Mouse (Mus musculus): ENCODE measurements around the gene Ppfia4. TPM values are rescaled to one million over a fixed set of nuclear protein-coding genes. Genes with fewer than 3 reads are reported as not detected.

Gene Ppfia4
- total and polyA plus RNA-seq, 3 experiments = 0.30 to 5.4 (median 1.8) TPM

DNA sequence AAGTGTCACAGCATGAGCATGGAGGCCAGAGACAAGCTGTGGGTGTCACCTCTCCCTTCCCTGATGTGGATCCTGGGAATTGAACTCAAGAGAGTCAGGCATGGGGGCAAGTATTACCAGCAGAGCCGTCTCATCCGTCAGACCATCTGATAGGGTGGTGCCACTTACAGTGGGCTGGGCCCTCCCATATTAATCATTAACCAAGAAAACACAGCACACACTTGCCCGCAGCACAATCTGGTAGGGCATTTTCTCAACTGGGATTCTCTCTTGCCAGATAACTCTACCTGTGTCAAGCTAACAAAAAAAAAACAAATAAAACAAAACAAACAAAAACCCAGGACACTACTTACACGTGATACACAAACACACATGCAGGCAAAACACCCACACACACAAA lies 24.7 kb upstream of the Ppfia4 start:
- Histone ChIP-seq H3K4me1 (ENCODE audit: control insufficient read depth in 1 of 2, insufficient read depth in 2 of 2) (peaks cover 2 to 13% of the 10 kb centered on the region in 2 experiments; a peak in 3 of 4 replicates), H3K79me2 (replicated peaks; ENCODE audit: control insufficient read depth, extremely low read depth, insufficient read depth, poor library complexity, severe bottlenecking) (peaks cover 28% of the 10 kb centered on the region), H3K9me3 (replicated peaks; ENCODE audit: low read length) (no peaks in the 10 kb centered on the region), H3K4me3 (replicated peaks in 1 of 3; ENCODE audit: low read depth in 2 of 3, low read length in 2 of 3, poor library complexity in 1 of 3) (no peak overlapping the region), H3K4me2 (ENCODE audit: insufficient read depth, low read depth, poor library complexity, severe bottlenecking) (no peak overlapping the region), H3K27ac (ENCODE audit: insufficient read depth, low read depth) (no peak overlapping the region), H3K36me3 (replicated peaks in 1 of 2; ENCODE audit: control insufficient read depth in 1 of 2, insufficient read depth in 1 of 2, low read length in 1 of 2) (peaks cover 50 to 74% of the 10 kb centered on the region in 2 experiments), H3K27me3 (replicated peaks) (no peaks in the 10 kb centered on the region), H3K9ac (ENCODE audit: insufficient read depth, low read depth) (no peak overlapping the region)
- no peak for DNase-seq (ENCODE audit: extremely low read depth)
- no peak for TF ChIP-seq JUN (IDR thresholded peaks at IDR 0.05; ENCODE audit: insufficient read depth, low read depth, low read length)
- TF ChIP-seq ZNF384 (IDR thresholded peaks at IDR 0.05; ENCODE audit: low read depth, low read length) = no peak
- TF ChIP-seq NRF1 (IDR thresholded peaks at IDR 0.05; ENCODE audit: low read depth, low read length) = no peak
- TF ChIP-seq ZMIZ1 (IDR thresholded peaks at IDR 0.05; ENCODE audit: low read depth, low read length) = no peak
- TF ChIP-seq EP300 (IDR thresholded peaks at IDR 0.05; ENCODE audit: low read length) = no peak
- no peak for TF ChIP-seq ELF1 (IDR thresholded peaks at IDR 0.05; ENCODE audit: low read depth, low read length)
- no peak for TF ChIP-seq TBP (conservative IDR thresholded peaks at IDR 0.05; ENCODE audit: low read depth, low read length)
- no peak for TF ChIP-seq POLR2A (IDR thresholded peaks at IDR 0.05; ENCODE audit: low read depth, low read length)
- no peak for TF ChIP-seq CTCF (conservative IDR thresholded peaks at IDR 0.05 in 1 of 2, IDR thresholded peaks at IDR 0.05 in 1 of 2; ENCODE audit: low read depth in 2 of 2, low read length in 2 of 2)
- TF ChIP-seq HCFC1 (IDR thresholded peaks at IDR 0.05; ENCODE audit: low read depth, low read length) = no peak
- in situ Hi-C loops (cut with MboI; ENCODE audit: low pct_ligation_motif_present, low pct_unique_long_range_greater_than_20kb, low sequenced_read_pairs) (no loop called here), dilution Hi-C loops (cut with MboI; ENCODE audit: extremely low pct_ligation_motif_present, extremely low pct_unique_long_range_greater_than_20kb, low sequenced_read_pairs) (no loop called here)

DNA sequence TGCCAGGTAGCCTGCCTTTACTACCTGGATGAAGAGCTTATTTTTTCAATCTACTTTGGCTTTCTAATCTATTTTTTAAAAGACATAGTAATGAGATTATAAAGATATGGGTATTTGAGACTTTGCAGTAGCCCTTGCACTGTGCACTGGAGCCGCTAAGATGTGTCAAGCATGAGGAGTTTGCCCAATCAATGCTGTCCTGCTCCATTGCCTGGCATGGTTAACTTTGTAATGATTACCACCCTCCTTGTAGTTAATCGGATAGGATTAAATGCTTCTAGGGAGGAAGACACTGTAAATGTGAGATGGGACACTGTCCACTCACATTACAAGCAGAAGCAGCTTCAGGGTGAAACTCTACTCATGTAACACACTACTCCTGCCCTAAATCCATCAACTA lies 20.6 kb upstream of the Ppfia4 start:
- no peak overlapping the region for H3K9ac ChIP-seq (ENCODE audit: insufficient read depth, low read depth)
- DNase-seq (ENCODE audit: extremely low read depth) = no peak
- no peaks in the 10 kb centered on the region for H3K4me1 ChIP-seq (ENCODE audit: control insufficient read depth in 1 of 2, insufficient read depth in 2 of 2)
- dilution Hi-C loops (cut with MboI; ENCODE audit: extremely low pct_ligation_motif_present, extremely low pct_unique_long_range_greater_than_20kb, low sequenced_read_pairs) (no loop called here), in situ Hi-C loops (cut with MboI; ENCODE audit: low pct_ligation_motif_present, low pct_unique_long_range_greater_than_20kb, low sequenced_read_pairs) (no loop called here)
- H3K27me3 ChIP-seq (replicated peaks) = no peaks in the 10 kb centered on the region
- H3K27ac ChIP-seq (ENCODE audit: insufficient read depth, low read depth) = no peak overlapping the region
- H3K36me3 ChIP-seq (replicated peaks in 1 of 2; ENCODE audit: control insufficient read depth in 1 of 2, insufficient read depth in 1 of 2, low read length in 1 of 2) = peaks cover 69 to 90% of the 10 kb centered on the region in 2 experiments
- H3K9me3 ChIP-seq (replicated peaks; ENCODE audit: low read length) = no peaks in the 10 kb centered on the region
- no peak overlapping the region for H3K4me2 ChIP-seq (ENCODE audit: insufficient read depth, low read depth, poor library complexity, severe bottlenecking)
- H3K79me2 ChIP-seq (replicated peaks; ENCODE audit: control insufficient read depth, extremely low read depth, insufficient read depth, poor library complexity, severe bottlenecking) = peaks cover 4% of the 10 kb centered on the region
- TF ChIP-seq BHLHE40 (IDR thresholded peaks at IDR 0.05; ENCODE audit: low read depth, low read length) (no peak), RCOR1 (conservative IDR thresholded peaks at IDR 0.05; ENCODE audit: low read depth, low read length) (no peak), MYC (IDR thresholded peaks at IDR 0.05; ENCODE audit: low read depth, low read length) (no peak), CTCF (conservative IDR thresholded peaks at IDR 0.05 in 1 of 2, IDR thresholded peaks at IDR 0.05 in 1 of 2; ENCODE audit: low read depth in 2 of 2, low read length in 2 of 2) (no peak), SIN3A (IDR thresholded peaks at IDR 0.05; ENCODE audit: low read length) (no peak), IRF4 (IDR thresholded peaks at IDR 0.05; ENCODE audit: low read depth, low read length) (no peak), POLR2AphosphoS2 (IDR thresholded peaks at IDR 0.05; ENCODE audit: low read depth, low read length) (no peak), CHD1 (IDR thresholded peaks at IDR 0.05; ENCODE audit: low read depth, low read length) (no peak), MXI1 (IDR thresholded peaks at IDR 0.05; ENCODE audit: low read depth, low read length) (no peak), ELF1 (IDR thresholded peaks at IDR 0.05; ENCODE audit: low read depth, low read length) (no peak), MAX (IDR thresholded peaks at IDR 0.05; ENCODE audit: low read length) (no peak), HCFC1 (IDR thresholded peaks at IDR 0.05; ENCODE audit: low read depth, low read length) (no peak), UBTF (IDR thresholded peaks at IDR 0.05; ENCODE audit: low read depth, low read length) (no peak), SMC3 (IDR thresholded peaks at IDR 0.05; ENCODE audit: low read depth, low read length) (no peak), ETS1 (conservative IDR thresholded peaks at IDR 0.05; ENCODE audit: low read depth, low read length) (no peak), TCF12 (IDR thresholded peaks at IDR 0.05; ENCODE audit: low read depth, low read length) (no peak)
- no peak overlapping the region for H3K4me3 ChIP-seq (replicated peaks in 1 of 3; ENCODE audit: low read depth in 2 of 3, low read length in 2 of 3, poor library complexity in 1 of 3)

All from CH12.LX (cell line).